Mouse (Mus musculus) kidney, adult 18-20 months (tissue): ENCODE results near the gene Gm10024.
"Not testable (repeated sequence)": the region's sequence is repeated elsewhere in the genome, so short reads cannot be mapped to it uniquely, and the experiment has no call there.

Experiments used
- DNase-seq: peaks from one replicate; pipeline ENCODE4 v3.0.0; 2021

The Gm10024 gene

GRCm38 (mm10) chr10:77735928-77736327 lies 24.7 kb downstream of the Gm10024 start:
- no peak for DNase-seq

GRCm38 (mm10) chr10:77738929-77739328 lies 27.7 kb downstream of the Gm10024 start:
- DNase-seq: no peak

GRCm38 (mm10) chr10:77741924-77742688 lies 30.8 kb downstream of the Gm10024 start, which contains the start of gene Gm18596:
Gene Gm18596 (minus strand): TSS chr10:77742638.
- DNase-seq: not testable (repeated sequence)

GRCm38 (mm10) chr10:77750686-77751085 lies 39.4 kb downstream of the Gm10024 start:
- DNase-seq: not testable (repeated sequence)

- not testable (repeated sequence) for DNase-seq
These were observed 40.0 kb downstream of the Gm10024 start, which contains the start of gene Gm9736 for GRCm38 (mm10) chr10:77751254-77751653. Gene Gm9736 (minus strand): TSS chr10:77751354.

GRCm38 (mm10) chr10:77752312-77752711 lies 41.1 kb downstream of the Gm10024 start:
- not testable (repeated sequence) for DNase-seq

GRCm38 (mm10) chr10:77753448-77753847 lies 42.2 kb downstream of the Gm10024 start:
- no peak for DNase-seq

- DNase-seq: not testable (repeated sequence)
These were observed 48.3 kb downstream of the Gm10024 start, which contains the start of gene Gm3233 for GRCm38 (mm10) chr10:77759582-77759981. Gene Gm3233 (minus strand): TSS chr10:77759682.
